Mouse (Mus musculus) ovary, postnatal 36 days (tissue): ENCODE results near the gene Atp2b1.
"Not testable (repeated sequence)": the region's sequence is repeated elsewhere in the genome, so short reads cannot be mapped to it uniquely, and the experiment has no call there.

Source experiments
- DNase-seq: peaks from one replicate; pipeline ENCODE4 v3.0.0; 2022; ENCODE audit warnings: low spot score, mixed read lengths

Gene Atp2b1

GRCm38 (mm10) chr10:98962092-98962491 lies 47.9 kb downstream of the Atp2b1 start:
- DNase-seq = no peak

- DNase-seq = no peak
Observed at GRCm38 (mm10) chr10:98966407-98967215, 52.4 kb downstream of the Atp2b1 start.

- no peak for DNase-seq
Observed at GRCm38 (mm10) chr10:98967240-98967891, 53.2 kb downstream of the Atp2b1 start.

- no peak for DNase-seq
Observed at GRCm38 (mm10) chr10:98970917-98971316, 56.7 kb downstream of the Atp2b1 start.

- DNase-seq = no peak
Observed at GRCm38 (mm10) chr10:98972359-98972758, 58.2 kb downstream of the Atp2b1 start.

GRCm38 (mm10) chr10:98972912-98973605 lies 58.9 kb downstream of the Atp2b1 start:
- no peak for DNase-seq

GRCm38 (mm10) chr10:98974645-98975044 lies 60.4 kb downstream of the Atp2b1 start:
- DNase-seq = no peak

- no peak for DNase-seq
Observed at GRCm38 (mm10) chr10:98975611-98976010, 61.4 kb downstream of the Atp2b1 start.

GRCm38 (mm10) chr10:98976877-98977494 lies 62.8 kb downstream of the Atp2b1 start:
- no peak for DNase-seq

GRCm38 (mm10) chr10:98978766-98979165 lies 64.6 kb downstream of the Atp2b1 start:
- no peak for DNase-seq

- DNase-seq = no peak
Observed at GRCm38 (mm10) chr10:98979296-98979695, 65.1 kb downstream of the Atp2b1 start.

GRCm38 (mm10) chr10:98979951-98980350 lies 65.7 kb downstream of the Atp2b1 start:
- no peak for DNase-seq

GRCm38 (mm10) chr10:98991964-98992363 lies 77.8 kb downstream of the Atp2b1 start:
- DNase-seq = no peak

- no peak for DNase-seq
Observed at GRCm38 (mm10) chr10:98993186-98993585, 79.0 kb downstream of the Atp2b1 start.

GRCm38 (mm10) chr10:98995016-98995747 lies 81.0 kb downstream of the Atp2b1 start:
- not testable (repeated sequence) for DNase-seq

- no peak for DNase-seq
Observed at GRCm38 (mm10) chr10:99004866-99005265, 90.7 kb downstream of the Atp2b1 start.

- DNase-seq = no peak
Observed at GRCm38 (mm10) chr10:99011084-99011483, 96.9 kb downstream of the Atp2b1 start.

GRCm38 (mm10) chr10:99012086-99012485 lies 97.9 kb downstream of the Atp2b1 start:
- no peak for DNase-seq

GRCm38 (mm10) chr10:99014737-99015136 lies 100.5 kb downstream of the Atp2b1 start:
- DNase-seq = no peak

GRCm38 (mm10) chr10:99016996-99017395 lies 102.8 kb downstream of the Atp2b1 start:
- DNase-seq = no peak

- no peak for DNase-seq
Observed at GRCm38 (mm10) chr10:99027462-99027861, 113.3 kb downstream of the Atp2b1 start.

GRCm38 (mm10) chr10:99029844-99030243 lies 115.6 kb downstream of the Atp2b1 start:
- no peak for DNase-seq
